8 mouse cellular contexts compared by ENCODE assay signal in the genomic region with DNA sequence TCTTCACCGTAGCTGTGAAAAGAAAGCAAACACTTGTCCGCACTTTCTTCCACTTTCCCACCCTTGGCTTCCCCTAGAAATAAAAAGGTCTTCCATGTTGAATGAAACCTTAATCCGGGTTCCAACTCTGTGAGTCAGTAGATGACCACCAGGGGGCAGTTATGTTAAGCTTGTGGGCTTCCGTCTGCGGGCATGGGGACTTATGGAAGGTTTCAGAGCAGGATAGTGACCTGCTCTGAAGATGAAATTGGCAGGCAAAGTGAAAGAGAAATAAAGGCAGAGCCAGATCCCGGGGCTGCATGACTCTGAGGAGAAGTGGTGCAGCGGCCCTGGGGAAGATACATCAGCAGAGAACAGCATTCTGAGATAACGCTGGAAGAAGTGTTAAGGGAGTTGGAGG.
DNase-seq lines count a peak whose midpoint lies in the region.

No protein-coding gene starts in this region.

- peak; percentile 90 for DNase-seq in MN1 (ENCODE audit: low spot score)
- DNase-seq in cerebellum, adult 11 months, result peak; percentile 65
- peak; percentile 84 for DNase-seq in forelimb bud, embryonic 11.5 days (ENCODE audit: low read depth, low spot score)
- peak; percentile 87 for DNase-seq in heart, postnatal 4 days
- DNase-seq in layer of hippocampus, adult 8-10 months (ENCODE audit: low spot score in 2 of 2), result peak; percentile 26 to 74
- peak; percentile 89 for DNase-seq in lung, postnatal 10 days
- DNase-seq in retina, postnatal 7 days (ENCODE audit: low read depth, low spot score), result peak; percentile 79
- peak; percentile 46 for DNase-seq in yolk sac, embryonic 10.5 days (ENCODE audit: low spot score)

Comparison
In these comparisons a context has a peak if more than half of its experiments do, and no peak if none do; other contexts are left out.
1. Peak in every context shown above with its lines: DNase-seq.